Mouse (Mus musculus): Measurements from ENCODE around the gene Rb1.

The Rb1 gene

DNA sequence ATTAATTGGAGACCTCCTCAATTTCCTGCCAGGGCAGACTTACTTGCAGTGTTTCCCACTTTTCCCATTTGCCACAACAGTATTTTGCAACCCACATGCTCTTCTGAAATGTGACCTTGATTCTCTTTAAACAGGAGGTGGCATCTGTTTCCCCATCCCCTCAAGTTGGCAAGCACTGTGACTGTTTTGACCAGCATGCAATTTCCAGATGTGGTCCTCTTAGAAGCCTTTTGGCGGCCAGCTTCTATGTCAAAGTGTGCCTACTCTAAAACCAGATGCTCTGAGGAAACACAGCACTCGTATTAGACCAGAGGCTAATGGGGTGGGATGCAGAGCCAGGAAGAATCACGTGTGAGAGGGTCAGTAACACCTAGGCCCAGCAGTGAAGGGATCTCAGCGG, 67.4 kb downstream of the Rb1 start:
- DNase-seq, result no peak

DNA sequence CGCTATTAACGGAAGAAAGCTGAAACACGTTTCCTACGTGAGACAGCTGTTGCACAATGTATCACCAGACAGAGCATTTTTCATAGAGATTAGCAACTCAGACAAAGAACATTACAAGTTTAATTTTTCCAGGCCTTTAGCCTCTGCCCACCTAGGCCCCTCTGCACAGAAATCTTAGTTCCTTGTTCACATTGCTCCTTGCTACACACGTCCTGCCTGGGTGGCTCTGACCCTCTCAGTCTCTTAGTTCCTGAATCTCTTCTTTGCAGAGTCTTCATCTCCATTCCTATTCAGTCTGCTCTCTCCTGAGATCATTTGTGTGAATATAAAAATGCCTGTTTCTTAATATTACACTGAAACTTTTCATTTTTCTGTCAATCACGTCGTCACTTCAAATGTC, 68.3 kb downstream of the Rb1 start:
- DNase-seq, result no peak

DNA sequence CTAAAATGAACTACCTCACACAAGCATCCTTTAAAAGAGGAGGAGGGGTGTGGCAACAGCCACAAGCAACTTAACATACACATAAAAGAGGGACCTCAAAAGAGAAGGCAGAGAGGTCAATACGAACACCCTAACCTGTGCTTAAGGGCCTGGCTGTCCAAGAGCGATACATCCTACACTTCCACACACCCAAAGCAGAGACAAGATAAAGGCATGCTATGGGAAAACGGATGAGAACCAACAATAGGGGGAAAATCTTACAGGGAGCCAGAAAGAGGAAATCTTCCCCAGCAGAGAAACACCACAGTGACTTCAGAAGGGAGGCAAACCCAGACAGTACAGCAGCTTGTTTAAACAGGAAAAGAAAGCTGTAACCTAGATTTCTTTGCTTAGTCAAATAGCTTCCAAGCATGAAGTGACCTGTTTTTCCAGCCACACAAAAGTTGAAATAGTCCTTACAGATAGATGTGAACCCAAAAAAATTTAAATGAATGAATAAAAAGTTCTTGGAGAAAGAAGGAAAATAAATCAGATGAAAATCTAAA, 70.1 kb downstream of the Rb1 start:
- DNase-seq, result no peak

DNA sequence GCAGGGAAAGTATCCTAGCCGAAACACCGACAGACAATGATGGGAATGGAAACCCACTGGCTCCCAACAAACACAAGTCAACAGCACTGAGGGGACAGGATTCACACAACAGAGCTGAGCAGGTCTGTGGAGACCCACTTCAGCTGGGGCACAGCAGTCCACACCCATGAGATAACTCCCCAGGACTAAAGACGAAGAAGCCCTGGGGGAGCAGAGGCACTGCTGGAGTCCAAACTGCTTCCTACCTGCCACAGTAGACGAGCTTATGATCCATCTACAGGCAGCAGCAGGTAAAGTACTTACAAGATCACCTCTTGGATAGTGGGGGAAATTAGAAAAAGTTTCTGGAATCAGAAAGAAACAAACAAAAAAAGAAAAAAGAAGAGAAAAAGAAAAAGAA, 71.2 kb downstream of the Rb1 start:
- no peak for DNase-seq

DNA sequence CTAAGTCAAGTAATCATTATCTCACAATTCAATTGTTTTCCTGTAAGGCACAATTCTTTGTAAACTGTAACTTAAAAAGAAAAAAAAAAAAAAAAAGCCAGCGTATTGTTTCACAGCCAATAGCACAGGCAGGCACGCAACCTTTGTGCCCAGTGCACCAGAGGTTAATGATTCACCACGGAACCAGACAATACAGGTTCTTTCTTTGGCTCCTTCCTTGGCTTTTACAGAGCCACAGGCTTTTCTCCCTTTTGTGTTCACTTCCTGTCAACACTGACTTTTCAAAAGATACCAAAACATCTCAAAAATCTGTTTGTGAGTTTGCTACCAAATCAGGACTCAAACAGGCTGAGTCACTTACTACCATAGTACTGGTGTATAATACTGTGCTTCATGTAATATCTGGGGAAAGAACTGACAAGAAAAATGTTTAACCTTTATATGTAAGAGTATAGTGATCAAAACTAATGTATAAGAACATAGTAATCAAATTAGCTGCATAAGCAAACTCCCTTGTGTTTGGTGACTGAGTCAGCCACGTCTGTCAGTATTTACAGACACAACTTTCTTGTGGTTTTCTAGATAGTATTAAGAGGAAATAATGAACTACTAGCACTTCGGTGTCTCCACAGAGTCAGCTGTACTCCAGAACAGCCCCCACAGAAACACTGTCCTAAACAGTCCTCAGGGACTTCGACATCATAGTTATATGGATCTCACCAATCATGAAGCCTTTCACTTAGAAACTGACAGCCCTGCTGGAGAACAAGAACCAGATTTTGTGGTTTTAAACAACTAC, 72.0 kb downstream of the Rb1 start:
- no peak for DNase-seq

DNA sequence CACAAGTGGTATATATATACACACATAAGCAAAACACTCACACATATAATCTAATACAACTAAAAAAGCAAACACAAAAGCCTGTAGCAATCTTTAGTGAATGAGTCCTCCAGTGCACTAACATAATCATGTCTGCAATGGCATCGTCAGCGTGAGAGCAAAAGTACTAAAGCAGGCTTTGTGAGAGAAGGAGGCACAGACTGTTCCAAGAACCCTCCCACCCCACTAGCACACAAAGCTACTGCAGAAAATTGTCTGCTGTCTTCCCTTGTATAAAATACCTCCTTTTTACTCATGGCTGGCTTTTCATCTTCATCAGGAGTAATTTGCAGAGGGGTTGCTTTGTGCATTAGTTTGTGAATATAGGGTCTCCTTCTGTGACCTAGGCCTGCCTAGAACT, 73.3 kb downstream of the Rb1 start:
- peak; percentile 43 for DNase-seq

DNA sequence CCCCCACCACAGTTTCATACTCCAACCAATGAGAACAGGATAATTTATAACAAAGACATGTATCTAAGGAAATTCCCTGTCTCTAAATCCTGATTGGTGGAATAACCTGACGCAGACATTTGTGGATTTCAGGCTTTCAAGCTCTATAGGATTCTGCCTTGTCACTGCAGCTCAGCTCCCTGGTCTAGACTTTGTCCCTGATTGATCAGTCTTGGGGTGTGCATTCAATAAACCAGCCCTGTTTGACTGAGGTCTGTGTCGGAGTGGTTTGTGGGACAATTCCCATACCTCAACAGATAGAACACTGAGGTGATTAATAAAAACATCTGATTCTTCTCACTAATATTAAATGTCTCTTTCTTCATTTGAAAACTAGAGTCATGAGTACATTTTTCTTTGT, 75.6 kb downstream of the Rb1 start:
- no peak for DNase-seq

DNA sequence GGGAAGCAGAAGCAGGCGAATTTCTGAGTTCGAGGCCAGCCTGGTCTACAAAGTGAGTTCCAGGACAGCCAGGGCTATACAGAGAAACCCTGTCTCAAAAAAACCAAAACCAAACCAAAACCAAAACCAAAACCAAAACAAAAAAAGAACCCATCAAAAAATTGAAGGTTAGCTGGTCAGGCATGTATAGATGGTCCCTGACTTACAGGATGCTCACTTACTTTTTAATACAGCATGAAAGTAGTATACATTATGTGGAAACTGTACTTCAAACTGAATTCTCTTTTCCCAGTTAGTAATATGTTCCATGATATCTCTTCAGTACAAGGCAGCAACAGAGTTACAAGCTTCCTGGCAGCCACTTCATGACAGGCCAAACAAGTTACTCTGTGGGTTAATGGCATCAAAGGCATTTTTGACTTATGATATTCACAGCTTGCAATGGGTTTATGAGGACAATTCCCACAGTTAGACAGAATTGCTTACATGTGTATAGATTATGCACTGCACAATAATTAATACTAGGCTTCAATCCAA, 81.5 kb downstream of the Rb1 start:
- no peak for DNase-seq

DNA sequence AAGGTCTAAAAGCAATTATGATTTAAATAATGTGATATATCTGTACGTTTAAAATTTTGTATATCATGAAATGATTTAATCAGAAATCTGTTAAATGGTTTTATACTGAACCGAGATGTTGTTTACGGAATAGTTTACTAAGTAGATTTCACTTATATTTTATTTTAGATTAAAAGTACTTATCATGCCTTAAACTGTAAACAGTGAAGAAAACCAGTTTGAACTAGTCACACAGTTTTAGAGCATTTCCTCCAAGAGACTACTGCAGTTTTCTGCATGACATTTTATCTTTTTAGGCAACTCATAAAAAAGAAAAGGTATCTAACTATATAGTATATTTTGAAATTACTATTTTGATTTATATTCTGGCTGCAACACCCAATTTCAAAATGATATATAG, 85.8 kb downstream of the Rb1 start:
- no peak for DNase-seq

DNA sequence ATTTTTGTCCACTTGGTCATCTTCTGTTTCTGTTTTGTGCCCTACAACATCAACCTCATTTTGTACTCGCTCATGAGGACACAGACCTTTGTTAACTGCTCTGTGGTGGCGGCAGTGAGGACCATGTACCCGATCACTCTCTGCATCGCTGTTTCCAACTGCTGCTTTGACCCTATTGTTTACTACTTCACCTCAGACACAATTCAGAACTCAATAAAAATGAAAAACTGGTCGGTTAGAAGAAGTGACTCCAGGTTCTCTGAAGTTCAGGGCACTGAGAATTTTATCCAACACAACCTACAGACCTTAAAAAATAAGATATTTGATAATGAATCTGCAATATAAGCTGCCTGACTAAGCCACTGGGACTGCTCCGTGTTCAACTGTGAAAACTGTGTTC, 86.3 kb downstream of the Rb1 start:
- DNase-seq, result no peak

DNA sequence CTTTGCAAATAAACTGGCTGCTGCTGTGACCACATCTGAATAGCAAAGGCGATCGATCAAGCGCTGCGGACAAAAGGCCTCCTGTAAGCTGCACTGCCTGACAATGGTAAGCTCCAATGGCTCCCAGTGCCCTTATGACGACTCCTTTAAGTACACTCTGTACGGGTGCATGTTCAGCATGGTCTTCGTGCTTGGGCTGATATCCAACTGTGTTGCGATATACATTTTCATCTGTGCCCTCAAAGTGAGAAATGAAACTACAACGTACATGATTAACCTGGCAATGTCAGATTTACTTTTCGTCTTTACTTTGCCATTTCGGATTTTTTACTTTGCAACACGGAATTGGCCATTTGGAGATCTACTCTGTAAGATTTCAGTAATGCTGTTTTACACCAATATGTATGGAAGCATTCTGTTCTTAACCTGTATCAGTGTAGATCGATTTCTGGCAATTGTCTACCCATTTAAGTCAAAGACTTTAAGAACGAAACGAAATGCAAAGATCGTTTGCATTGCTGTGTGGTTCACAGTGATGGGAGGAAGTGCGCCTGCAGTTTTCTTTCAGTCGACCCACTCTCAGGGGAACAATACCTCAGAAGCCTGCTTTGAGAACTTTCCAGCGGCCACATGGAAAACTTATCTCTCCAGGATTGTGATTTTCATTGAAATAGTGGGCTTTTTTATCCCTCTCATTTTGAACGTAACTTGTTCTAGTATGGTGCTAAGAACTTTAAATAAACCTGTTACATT, 86.9 kb downstream of the Rb1 start:
- DNase-seq, result no peak

DNA sequence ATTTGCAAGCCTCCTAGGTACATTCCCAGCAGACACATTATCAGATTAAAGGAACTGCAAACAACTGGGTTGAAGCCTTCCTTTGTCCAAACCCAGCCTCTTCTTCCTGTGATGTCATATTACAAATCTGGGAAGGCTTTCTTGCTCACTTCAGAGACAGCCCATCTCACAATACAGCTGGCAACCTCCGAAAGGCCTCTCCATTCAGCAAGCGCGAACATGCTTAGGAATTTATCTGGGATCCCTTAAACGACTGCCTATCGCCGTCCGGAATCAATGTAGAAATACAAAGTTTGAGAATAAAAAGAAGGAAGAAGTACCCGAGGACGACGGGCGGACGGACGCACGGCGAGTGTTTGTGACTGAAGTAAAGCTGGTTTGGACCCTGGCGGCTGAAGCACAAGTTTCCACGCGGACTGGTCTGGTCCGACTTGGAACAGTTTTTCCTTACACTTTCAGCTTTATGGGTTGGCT, 87.7 kb downstream of the Rb1 start, which contains the start of gene Lpar6:
Lpar6 (plus strand) TSS at position 48 of the 474 bp plus-strand sequence.
- peak; percentile 14 for DNase-seq

DNA sequence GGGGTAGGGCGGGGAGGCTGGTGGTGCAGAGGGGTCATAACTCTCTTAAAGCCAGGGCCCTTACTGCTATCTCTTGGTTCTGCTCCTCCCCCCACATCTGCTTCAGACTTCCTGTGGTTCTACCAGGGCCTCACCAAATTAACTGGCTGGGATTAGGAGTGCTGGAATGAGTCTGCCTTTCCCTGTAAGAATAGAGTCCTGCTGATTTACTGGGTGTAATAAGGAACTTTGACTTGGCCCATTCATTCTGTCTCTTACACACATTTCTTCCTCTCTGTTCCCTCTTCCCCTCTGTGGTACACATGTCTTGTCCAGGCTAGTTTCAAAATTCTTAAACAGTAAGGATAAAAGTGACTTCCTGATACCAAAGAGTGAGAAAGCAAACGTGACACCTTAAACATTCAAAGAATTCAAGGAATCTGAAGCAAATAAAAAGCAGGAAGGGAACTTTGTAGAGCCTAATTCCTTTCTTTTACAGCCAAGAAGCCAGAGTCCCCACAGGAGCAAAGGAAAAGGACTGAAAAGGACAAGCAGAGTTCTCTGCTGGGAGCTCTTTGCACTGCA, 91.1 kb downstream of the Rb1 start:
- no peak for DNase-seq

DNA sequence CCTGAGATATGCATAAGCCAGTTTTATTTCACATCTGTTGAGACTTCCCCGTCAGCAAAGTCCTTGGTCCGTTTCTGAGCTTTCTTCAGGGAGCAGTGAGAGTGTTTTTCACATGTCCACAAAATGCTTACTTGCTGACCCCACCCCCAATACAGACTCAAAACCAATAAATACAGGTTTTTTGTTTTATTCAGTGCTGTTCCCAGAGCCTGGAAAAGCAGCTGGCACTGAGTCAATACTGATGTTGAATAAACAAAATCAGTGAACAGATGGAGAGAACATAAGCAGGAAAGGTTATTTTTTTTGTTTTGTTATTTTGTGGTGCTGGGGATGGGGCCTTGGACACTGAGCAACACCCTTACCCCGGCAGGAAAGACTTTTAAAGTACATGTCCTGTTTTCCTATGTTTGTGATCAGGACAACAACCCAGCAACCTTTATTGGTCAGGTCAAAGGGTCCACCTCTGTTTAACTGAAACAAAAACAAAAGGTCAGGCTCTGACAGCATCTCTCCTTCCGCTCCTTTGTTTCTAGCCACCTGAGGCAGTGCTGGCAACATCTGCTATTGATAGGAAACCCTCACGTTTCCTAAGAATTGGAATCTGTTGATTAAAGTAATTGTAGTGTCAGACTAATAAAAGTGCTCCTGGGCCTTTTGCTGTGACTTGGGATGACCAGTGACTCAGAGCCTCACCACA, 94.2 kb downstream of the Rb1 start:
- DNase-seq, result no peak

DNA sequence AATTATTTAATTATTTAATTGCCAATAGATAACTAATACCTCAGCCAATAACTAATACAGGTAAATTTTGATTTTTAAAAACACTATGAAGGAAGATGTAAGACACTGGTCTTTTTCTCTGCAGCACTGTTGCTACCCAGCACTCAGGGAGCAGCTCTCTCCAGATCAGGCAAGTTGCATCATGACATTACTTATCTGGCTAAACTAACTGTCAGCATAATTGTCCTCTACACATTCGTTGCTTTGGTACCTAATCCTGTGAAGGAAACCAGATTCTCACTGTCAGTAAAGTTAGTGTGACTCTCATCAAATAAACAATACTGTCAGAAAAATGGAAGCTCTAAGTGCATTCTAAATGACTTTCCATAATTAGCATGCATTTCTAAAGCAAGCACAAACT, 98.8 kb downstream of the Rb1 start:
- DNase-seq, result no peak

DNA sequence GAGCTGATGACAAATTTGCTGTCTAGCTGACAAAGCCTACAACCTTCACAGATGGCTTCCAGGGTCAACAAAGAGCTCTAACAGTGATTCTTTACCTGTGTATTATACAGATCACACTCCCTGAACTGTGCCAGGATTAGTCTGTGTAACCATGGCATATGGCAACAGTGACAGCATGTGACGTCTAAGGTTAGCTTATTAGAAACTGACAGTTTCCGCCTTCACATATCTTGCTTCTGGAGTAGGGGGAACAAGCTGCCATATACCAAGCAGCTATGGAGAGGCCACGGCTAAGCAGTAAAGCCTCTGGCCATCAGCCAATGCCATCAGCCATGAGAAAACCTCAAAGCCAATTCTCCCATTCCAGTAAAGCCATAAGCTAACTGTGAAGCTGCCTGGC, 99.3 kb downstream of the Rb1 start:
- no peak for DNase-seq

DNA sequence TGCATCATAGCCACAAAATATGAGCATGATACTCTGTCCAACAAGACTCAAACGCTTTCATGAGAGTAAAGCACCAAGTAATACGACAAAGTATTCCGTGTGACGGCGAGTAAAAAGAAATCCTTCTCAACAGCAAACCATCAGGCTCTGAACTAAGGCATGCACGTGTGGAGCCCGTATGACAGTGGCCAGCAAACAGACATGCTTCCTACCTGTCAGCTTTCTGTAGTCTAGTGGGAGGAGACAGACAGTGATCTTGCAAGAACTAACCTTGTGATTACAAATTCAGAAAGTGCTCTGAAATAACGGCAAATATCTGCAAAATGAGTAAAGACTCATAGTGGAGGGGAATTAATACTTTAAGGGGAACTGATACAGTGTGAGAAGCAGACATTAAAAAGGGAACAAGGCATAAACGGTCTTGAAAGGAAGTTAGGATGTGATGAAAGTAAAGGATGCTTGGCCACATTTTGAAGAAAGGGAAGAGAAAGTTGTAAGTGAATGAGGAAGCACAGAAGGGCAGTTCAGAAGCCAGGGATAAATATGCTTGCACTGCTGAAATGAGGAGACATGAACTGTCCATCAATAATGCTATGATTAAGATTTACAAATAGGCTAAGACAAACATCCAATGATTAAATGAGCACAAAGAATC, 103.2 kb downstream of the Rb1 start:
- no peak for DNase-seq

DNA sequence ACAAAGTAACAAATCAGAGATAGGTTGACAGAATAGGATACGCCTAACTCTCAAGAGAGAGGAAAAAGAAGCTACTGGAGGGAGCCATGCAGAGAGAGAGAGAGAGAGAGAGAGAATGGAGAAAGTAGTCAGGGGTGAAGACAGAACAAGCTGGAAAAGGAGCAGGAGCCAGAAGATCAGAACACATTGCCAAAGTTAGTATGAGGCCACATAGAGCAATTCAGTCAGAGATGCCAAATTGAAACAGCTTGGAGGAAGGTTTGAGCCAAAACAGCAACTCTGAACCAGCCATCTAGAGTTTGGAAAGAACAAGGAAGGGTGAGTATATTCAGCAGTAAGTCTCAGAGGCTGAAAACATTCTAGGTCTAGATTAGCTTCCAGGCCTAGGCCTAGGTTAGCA, 108.6 kb downstream of the Rb1 start:
- no peak for DNase-seq

DNA sequence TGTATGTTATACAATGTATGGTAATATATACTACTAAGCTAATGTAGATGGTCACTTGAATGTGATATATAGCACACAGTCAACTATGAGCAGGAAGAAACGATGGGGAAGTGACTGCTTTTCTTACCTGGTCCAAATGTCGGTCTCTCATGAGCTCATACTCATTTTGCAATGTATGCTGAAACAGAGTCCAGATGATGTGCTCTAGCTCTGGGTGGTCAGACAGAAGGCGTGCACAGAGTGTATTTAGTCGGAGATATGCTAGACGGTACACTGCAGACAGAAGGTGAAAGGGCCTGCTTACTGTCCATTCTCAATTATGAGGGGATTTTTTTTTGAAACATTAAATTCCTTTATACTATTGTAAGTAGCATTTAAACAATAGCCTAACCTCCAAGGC, 114.1 kb downstream of the Rb1 start:
- no peak for DNase-seq

DNA sequence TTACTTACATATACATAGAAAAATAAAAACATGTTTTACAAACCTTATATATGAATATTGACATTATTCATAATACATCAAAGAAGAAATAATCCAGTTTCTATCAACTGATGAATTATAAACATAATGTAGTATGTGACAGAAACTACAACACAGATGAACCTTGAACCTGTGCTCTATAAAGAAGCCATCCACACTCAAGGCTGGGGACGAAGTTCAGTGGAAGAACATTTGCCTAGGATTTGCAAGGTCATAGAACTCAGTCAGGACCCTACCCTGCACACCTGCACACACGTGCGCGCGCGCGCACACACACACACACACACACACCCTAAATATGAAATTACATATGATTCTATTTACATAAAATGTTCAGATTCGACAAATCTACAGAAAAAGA, 115.4 kb downstream of the Rb1 start:
- no peak for DNase-seq

DNA sequence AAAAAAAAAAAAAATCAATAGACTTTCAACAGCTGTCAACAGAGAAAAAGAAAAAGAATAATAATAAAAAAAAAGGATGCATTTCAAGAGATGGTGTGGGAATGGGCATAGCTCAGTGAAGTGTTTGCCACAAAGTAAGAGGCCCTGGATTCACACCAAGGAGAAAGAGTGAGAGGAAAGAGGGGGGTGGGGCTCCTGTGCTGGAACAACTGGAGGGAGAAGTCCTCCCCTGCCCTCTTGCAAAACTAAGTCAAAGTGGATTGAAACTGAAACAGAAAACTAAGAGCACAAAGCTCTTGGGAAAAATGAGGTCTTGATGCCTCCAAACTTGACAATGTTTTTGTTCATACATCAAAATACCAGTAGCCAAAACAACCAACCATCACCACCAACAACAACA, 116.4 kb downstream of the Rb1 start:
- DNase-seq, result no peak

DNA sequence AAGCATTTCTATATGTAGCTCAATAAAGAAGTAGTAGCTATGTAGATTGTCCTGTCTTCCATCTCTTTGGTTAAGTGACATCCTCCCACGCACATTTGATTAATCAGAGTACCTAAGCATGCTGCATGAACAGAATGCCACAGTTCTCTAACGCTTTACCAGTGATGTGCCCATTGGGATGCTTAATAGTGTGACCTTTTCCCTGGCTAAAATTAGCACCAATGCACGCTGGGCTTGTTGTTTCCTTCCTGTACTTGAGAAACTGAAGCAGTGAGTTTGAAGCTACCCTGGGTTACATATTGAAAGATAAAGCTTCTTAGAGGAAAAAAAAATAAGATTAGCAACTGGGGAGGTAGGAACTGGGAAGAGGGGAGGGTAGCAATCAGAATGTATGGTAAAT, 121.6 kb downstream of the Rb1 start:
- no peak for DNase-seq

All from right cerebral cortex, adult 18-20 months (tissue).